Mouse (Mus musculus): ENCODE data around the gene Crim1.

The Crim1 gene

DNA sequence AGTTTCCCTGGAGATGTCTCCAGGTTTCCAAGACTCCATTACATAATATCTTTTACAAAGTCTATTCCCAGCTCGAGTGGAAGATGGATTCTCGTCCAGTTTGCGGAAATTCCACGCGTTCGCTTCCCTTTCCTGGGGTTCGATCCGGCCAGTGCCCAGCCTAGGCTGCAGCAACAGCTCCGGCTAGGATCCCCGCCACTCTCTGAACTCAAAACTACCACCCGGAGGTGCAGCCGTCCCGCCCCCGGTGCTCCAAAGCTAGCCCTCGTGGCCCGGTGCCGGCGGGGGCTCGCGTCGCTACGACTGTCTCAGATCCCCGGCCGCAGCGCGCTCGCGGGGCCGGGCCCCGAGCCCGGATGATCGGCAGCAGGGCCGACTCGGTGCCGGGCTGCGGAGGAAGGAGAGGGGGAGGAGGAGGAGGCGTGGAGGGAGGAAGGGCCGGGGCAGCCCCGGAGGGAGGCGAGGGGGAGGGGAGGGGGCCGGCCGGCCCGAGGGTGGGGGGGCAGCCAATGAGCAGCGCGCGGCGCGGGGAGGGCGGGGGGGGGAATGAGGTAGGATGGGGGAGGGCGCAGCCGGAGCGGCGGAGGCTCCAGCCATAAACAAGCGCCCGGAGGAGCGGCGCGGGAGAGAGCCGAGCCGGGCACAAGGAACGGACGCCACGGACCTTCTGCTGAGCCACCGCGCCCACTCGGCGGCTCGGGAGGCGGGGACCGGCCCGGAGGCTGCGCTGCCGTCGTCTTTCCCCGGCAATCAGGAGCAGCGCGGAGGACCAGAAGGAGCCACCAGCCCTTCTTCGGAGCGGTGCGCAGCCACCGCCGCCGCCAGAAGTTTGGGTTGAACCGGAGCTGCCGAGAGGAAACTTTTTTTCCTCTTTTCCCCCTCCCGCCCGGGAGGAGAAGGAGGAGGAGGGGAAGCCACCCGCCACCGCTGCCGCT, at the start of gene Crim1:
Gene Crim1 (plus strand): TSS at position 623 of the 935 bp plus-strand sequence.
- in situ Hi-C loops (cut with MboI): no loop called here

DNA sequence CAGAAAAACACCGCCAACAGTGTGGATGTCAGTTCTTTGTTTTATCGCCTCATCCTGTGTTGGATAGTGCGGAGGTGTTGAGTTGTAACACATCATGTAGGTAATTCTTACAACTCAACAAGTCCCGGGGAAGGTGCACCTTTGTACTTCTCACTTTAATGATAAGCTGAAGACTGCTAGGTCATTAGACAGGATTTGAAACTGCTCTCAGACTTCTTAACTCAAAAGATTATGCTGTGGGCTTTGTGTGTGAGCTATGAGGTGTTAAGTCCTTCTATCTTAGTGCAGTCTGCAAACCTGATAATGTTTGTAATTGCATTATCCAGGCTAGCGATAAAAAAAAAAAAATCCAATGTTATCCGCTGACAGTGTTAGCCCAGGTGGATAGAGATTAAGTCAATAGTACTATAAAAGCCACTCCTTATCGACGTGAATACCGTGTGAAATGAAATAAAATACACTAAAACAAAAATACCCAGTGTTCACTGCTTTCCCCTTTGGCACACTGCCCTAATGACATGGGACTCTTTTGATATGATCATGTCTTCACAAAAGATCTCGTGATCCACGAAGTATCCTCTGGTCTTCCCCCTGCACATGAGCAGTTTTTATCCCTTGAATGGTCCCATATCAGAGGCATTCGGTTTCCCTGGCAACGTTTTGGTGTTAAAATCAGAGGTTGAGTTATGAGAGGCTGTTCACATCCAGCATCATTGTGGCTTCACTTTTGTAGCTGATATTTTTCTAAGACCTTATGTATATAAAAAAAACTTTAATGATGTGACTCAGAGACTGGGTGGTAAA, 48.4 kb upstream of the Crim1 start:
- in situ Hi-C loops (cut with MboI): no loop called here

DNA sequence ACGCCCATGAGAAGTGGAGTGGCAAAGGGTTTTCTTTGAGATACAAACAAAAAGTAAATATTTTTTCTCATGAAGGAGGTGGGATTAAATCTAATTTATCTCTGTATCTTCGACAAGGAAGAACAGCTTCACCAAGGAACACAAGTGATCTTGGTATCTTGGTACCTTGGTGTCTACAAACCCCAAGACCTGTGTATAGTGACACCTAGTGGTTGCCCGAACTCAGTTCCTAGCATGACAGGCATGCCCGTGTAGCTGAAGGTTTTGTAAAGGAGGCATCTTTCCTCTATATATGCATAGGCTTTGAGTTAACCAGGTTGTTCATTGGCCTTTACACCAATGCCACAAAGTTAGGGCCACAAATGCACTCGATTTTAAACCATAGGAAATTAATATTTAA, 36.8 kb upstream of the Crim1 start:
- in situ Hi-C loops (cut with MboI): no loop called here

DNA sequence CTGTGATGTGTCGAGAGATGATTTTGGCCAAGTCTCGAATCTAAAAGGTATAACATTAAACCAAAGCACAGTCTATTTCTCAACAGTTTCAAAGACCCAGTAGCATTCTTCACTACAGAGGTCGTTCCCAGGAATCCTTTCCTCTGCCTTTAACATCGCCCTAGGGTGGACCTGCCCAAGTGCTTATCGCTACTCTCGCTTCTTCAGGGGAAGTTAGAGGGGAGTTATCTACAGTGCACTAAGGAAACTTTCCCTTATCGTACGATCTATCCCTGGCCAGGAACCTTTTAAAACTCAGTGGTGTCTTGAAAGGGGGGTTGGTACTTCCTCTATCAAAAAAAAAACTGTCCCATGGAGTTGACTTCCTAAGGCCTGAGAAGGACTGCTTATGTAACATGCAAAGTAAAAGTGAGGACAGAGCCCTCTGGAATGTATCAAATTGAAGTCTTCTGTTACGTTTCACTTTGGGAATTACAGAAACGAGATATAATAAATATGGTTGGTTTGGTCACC, 36.3 kb upstream of the Crim1 start:
- in situ Hi-C loops (cut with MboI): no loop called here

DNA sequence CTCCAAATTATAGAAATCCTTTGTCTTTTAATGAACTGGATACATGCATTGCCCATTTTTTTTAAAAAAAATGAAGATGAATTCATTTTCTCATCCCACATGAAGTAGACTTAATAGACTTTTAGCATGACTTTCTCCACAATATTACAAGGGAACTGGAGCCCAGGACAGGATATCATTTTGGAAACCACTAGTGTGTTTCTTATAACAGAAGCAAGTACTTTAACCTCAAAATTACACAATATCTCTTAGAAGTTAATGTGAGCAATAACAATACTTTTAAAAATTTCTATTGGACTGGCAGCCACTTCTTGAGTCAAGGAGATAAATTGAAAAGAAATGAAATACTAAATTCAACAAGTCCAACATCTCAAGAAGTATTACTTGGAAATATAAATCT, 34.2 kb upstream of the Crim1 start:
- in situ Hi-C loops (cut with MboI): no loop called here

DNA sequence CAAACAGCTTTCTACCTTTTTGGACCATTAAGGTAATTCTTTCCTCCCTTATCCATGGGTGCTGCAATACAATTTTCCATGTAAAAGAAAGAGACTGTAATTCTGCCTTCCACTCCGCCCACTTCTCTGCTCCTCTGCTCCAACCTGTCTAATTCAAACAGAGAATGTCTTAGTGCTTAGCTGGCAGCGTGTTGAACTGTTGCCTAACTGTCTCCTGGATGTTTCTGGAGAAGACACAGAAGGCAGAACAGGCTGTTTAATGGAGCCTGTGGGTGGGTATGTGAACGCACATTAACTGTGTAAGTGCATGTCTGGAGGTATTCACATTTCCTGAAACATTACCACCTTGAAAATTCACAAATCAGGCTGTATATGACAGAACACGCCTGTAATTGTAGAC, 33.5 kb upstream of the Crim1 start:
- in situ Hi-C loops (cut with MboI): no loop called here

DNA sequence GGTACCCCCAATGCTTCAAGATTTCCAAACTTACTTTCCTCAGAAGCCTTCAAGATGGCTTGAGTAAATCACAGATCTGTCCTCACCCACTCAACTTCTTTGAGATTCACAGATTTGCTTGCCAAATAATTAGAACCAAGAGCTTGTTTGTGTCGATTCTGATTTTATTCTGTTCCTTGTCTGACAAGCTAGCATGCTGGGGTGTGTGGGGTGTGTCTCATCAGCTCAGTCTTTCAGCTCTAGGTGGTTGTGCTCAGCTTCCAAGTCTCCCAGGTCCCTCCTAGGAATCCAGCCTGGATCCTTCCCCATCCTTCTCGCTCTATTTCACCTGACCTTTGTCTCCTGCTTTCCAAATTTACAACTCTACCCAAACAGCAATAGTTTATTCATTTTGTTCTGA, 27.7 kb upstream of the Crim1 start:
- in situ Hi-C loops (cut with MboI): no loop called here

DNA sequence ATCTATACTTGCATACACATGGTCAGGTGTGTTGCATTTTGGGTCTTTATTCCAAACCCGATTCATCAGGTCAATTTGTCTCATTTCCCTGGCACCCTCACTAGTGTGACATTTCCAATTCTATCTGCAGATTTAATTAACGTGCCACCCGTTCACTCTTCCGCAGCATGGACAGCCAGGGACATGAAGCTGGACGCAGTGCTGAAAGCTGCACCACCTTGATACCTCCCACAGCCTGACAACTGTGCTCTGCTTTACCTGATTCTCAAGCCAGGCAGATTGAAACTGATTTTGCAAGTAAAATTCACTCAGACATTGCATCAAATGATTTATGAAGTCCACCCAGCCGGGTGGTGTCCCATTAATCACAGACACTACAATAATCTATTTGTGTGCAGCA, 19.3 kb upstream of the Crim1 start:
- in situ Hi-C loops (cut with MboI): no loop called here

DNA sequence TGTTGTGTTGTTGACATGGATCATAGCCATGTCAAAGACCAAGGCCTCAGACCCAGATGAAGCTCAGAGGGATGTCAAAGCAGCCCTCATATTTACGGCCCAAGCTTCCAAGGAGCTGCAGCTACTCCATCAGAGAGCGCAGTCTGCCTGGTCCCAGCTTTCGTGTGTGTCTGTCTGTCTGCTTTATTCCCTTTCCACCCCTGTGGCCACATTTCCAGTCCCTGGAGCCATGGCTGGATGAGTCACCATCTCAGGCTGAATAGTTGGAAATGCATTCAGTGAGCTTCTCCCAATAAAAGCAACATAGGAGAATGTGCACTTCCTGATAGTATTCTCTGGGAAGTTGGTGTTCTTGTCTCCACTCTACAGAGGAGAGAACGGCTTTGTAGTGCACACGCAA, 3.9 kb upstream of the Crim1 start:
- in situ Hi-C loops (cut with MboI): no loop called here

DNA sequence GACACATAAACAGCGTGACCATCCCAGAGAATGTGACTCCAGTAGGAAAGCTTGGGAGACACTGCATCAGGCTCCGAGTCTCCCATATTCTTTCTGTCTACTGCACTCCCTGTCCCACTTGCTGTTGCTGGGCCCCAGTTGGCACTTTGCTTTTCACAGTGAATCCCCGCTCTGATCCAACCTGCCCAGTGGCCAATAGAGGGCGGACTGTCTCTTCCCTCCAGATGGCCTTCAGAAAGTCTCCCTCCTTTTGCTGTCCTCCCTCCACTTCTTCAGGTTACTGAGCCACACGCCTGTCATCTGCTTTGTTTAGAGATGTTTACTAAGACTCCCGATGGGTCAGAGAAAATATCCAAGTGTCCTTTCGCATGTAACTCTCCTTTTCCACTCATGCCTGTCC, 2.9 kb upstream of the Crim1 start:
- in situ Hi-C loops (cut with MboI): no loop called here

DNA sequence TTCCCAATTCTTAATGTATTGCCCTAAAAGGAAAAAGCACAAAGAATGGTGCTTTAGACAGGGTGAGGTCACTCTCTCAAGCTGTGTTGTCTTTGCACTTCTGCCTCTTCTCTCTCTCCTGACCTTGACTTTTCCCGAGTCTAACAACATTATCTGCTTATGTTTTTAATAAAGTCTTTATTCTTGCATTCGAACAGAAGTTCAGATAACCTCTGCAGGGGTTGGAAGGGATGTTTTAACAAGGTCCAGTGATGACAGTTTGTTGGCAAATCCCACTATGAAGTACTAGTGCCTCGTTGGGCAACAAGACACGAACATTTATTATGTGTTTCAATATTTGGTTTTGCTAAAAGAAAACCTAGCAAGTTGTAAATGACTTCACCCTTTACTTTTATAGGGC, 1.9 kb upstream of the Crim1 start:
- in situ Hi-C loops (cut with MboI): no loop called here

DNA sequence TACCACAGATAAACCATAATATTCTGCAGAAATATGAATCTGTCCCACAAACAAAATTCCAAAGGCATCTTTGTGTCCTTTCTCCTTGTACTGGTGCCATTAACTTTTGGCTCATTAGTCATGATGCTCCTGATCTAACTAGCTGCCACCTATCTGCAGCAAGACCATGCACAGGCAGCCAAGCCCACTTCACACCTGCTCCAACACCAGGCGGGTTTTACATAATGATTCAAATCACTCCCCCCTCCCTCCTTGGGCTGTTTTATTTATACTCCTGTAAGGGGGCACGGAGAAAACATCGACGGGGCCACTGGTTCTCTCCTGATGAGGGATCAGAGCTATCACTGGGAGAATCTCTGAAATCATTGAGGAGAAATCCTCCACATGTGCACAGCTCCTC, 1.2 kb upstream of the Crim1 start:
- in situ Hi-C loops (cut with MboI): no loop called here

DNA sequence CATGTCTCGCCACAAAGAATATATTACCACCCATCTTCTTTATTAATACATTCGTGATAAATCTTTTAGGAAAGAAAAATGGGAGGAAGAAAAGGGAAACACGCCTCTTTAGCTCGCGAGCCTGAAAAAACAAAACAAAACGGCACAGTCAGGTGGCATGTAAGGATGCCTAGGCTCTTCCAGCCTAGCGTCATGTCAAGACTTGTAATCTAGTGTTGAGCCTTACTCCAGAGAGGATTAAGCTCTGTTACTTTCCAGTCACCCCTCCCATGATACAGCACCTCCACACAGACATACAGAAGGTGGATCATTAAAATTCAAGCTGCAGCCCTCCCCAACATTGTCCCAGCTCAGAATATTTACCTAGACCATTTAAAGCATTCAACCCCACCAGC, 820 bp upstream of the Crim1 start:
- in situ Hi-C loops (cut with MboI): no loop called here

DNA sequence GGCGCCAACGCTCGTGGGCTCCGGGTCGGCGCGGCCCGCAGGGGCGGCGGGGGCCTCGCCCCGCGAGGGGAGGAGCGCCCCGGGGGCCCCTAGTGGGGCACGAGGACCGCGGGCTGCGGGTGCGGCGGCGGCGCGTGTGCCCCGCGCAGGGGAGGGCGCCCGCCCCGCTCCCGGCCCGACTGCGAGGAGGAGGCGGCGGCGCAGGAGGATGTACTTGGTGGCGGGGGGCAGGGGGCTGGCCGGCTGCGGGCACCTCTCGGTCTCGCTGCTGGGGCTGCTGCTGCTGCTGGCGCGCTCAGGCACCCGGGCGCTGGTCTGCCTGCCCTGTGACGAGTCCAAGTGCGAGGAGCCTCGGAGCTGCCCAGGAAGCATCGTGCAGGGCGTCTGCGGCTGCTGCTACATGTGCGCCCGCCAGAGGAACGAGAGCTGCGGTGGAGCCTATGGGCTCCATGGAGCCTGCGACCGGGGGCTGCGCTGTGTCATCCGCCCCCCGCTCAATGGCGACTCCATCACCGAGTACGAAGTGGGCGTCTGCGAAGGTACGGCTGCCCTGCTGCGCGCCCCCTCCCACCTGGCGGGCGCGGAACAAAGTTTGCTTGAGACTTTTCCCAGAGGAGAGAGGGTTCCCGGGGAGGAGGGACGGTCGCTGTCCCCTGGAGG, 643 bp downstream of the Crim1 start:
- in situ Hi-C loops (cut with MboI): no loop called here

DNA sequence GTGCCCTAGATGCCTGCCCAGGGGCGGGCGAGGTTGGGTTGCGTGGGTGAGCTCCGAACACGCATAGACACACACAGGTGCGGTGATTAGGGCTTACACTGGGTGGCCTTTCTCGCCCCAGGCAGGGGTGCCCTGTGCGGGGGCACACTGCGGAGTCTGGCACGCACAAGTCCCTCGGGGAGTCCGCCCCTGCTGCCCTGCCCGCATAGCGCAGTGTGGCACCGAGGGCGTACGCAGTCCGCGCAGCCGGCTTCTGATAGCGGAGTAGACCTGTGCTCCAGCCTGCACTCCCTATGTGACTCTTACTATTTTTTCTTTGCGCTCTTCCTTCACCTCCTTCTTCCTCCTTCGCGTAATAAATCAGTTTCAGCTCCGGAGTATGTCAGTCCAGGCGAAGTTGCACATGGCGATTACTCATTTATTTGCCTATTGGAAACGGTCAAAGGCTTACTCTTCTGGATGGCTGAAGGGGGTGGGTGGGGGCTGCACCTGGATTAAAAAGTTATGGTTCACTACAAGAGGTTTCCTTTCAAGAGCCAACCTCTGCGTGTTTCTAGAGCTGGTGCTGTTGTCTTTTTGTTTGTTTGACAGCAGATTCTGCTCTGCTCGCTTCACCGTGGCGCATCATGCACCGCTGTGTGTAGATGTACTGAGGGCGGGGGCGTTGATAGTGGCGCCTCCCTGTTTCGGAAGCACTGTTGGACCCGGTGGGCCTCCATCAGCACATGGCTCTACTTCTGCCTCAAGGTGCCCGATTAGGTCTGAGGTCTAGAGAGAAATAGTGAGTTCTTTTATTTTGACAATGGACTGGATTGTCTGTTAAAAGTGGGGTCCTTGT, 1.4 kb downstream of the Crim1 start:
- in situ Hi-C loops (cut with MboI): no loop called here

DNA sequence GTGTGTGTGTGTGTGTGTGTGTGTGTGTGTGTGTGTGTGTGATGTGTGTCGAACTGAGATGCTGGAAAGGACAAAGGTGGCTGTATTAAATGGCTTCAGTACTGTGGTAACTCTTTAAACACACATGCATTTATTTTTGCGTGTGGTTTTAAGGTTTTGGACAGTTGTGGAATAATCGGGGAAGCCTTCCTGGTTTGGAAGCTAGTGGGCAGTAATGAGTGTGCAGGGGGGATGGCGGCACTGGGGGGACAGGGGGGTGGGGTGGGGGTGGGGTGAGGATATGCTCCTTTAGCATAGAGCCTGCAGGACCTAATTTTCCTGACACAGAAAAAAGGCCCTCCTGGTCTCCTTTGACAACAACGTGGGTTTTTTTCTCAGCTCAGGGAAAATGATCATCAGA, 2.2 kb downstream of the Crim1 start:
- in situ Hi-C loops (cut with MboI): no loop called here

DNA sequence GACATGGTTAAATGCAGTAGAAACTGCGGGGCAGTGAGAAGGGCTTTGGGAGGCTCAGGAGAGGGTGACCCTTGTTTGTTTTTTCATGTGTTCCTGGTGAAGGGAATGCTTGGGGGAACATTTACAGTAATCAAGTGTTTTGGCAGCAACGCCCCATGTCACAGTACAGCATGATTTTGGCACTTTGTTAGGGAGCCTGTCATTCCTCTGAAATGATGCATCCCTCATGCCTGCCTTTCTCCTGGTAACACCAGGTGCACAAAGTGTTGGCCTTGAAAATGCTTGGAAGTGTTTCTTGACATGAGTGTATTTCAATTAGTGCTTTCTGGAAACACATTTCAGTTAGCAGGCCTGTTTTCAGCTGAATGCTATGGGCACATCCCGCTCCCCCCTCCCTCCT, 2.7 kb downstream of the Crim1 start:
- in situ Hi-C loops (cut with MboI): no loop called here

DNA sequence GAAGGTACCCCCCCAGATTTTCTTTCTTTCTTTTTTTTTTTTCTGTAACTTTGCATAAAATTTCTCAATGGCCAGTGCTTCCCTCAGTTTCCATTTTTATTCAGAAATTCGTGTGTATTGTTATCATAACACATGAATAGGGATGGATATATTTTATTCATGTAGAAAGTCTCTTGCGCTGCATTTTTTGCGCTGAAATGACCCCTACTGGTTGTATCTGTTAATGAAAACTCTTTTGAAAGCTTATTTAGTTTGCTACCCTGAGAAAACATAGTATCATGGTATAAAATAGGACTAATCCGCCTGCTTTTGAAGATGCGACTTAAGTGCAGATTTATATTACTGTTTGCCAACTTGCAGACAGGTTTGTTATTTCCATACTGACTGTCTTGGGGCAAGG, 3.4 kb downstream of the Crim1 start:
- in situ Hi-C loops (cut with MboI): no loop called here

DNA sequence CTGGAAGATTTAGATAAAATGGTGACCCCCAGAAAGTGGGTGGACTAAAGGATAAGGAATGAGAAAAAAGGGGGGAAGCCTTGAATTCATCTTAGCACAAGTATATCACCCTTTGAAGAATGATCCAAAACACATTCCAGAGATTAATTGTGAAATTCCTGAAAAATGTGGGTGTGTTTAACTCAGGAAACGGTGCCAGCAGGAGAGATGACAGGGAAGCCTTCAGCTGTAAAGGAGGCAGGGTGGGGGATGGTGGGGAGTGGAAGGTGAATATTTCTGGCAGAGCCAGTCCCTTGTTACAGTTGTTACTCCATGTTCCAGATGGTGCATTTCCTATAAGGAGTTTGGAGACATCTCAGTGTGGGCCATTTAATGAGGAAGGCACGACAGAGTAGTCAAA, 6.4 kb downstream of the Crim1 start:
- in situ Hi-C loops (cut with MboI): no loop called here

DNA sequence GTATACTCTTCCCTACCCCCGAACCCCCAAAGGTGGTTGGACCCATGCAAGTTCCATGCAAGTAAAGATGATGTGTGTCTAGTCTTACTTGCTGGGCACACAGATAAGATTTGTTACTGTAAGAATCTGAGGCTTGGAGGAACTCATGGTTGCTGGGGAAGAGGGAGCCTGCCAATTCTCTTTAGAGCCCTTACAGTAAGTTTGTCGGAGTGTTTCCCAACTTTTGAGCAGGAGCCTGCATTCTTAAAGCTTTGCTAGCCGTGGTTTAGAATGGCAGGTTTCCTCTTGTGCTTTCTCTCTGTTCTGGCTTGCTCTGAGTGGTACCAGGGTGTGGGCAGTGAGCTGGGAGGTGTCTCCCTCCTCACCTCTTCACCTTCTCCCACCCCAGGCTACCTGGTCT, 7.2 kb downstream of the Crim1 start:
- in situ Hi-C loops (cut with MboI): no loop called here

DNA sequence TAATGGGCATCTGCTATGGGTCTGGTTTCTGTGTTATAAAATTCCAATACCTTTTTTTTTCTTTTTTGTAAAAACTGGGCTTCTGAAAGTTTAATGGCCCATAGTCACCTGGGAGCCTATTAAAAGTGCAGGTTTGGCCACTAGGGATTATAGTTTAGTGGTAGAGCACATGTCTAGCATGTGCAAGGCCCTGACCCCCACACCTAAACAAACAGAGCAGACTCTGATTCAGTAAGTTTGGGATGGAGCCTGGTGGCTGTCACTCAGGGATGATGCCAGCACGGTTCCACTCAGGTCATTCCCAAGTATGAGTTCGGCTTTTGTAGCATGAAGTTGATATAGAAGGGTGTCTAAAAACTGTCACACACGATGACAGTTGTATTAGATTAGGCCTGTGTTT, 8.8 kb downstream of the Crim1 start:
- in situ Hi-C loops (cut with MboI): no loop called here

DNA sequence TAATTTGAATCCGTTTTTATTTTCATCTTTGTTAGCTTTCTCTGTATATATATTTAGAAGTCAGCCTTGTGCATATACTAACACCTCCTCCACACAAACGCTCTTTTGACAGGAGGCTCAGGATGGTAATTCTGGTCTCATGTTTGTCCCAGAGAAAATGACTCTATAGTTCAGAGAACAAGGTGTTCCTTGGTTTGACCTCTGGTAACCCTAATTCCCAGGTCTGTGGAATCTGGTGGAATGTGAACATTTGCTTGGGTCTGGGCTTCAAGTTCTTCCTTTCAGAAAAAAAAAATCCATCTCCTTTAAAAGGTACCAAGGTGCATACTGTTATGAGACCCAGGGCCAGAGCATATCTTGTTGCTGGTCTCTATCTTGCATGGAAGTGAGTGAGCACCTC, 9.6 kb downstream of the Crim1 start:
- in situ Hi-C loops (cut with MboI): no loop called here
